Mouse (Mus musculus) brain, embryonic 14.5 days (tissue): ENCODE results near the gene Wdr53. TPM values are rescaled to one million over a fixed set of nuclear protein-coding genes. Genes with fewer than 3 reads are reported as not detected.
"Not testable (repeated sequence)": the region's sequence is repeated elsewhere in the genome, so short reads cannot be mapped to it uniquely, and the experiment has no call there.

ENCODE experiments used
- DNase-seq: peaks from one replicate; pipeline ENCODE4 v3.0.0-alpha.2; 2011; ENCODE audit warnings: low read depth
- CTCF ChIP-seq: fragments of 200-500 bp; IDR thresholded peaks from 2 replicates; pipeline ENCODE4 v1.5.1; 2012; ENCODE audit warnings: inconsistent platforms, mild to moderate bottlenecking, moderate library complexity, borderline replicate concordance; ENCODE audit not compliant: insufficient read depth, insufficient read length; ENCODE audit errors: extremely low read depth
- POLR2A ChIP-seq: fragments of 200-500 bp; IDR thresholded peaks from 2 replicates; pipeline ENCODE4 v1.6.1; 2012; ENCODE audit warnings: mild to moderate bottlenecking, inconsistent platforms, borderline replicate concordance; ENCODE audit not compliant: poor library complexity, insufficient read depth, insufficient read length, severe bottlenecking; ENCODE audit errors: extremely low read depth
- polyA plus RNA-seq: library from polyadenylated mRNA; depleted of rRNA; stranded (reverse); fragments of >200 nt; gene quantifications from 2 replicates; pipeline ENCODE4 v1.2.3, GENCODE M21; 2012; rRNA removed

The Wdr53 gene
- polyA plus RNA-seq, 1 experiment: 9.9 TPM

- TF ChIP-seq POLR2A (no peak), CTCF (no peak)
- DNase-seq: no peak
Measured at GRCm38 (mm10) chr16:32271291-32271690, 24.3 kb downstream of the Wdr53 start, which contains the start of gene Smco1. Gene Smco1, plus strand, starts transcription at chr16:32271468.

GRCm38 (mm10) chr16:32273338-32273737 is 26.3 kb downstream of the Wdr53 start:
- DNase-seq: no peak
- TF ChIP-seq CTCF (peak; percentile 53; the same call in 1 of the 2 replicates), POLR2A (no peak)

GRCm38 (mm10) chr16:32275041-32275440 is 28.0 kb downstream of the Wdr53 start:
- TF ChIP-seq CTCF (no peak), POLR2A (no peak)
- no peak for DNase-seq

DNA sequence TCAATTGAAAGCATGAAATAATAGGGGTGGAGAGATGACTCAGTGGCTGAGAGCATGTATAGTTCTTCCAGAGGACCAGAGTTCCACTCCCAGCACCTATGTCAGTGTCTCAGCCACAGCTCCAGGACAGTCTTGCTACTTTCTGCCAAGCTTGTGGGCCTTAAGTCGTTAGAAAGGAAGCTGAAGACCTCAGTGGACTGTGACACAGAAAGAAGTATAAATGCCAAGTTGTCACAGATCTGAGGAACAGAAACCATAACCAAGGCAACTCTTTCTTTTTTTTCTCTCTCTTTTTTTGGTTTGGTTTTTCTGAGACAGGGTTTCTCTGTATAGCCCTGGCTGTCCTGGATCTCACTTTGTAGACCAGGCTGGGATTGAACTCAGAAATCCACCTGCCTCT is 28.8 kb downstream of the Wdr53 start:
- DNase-seq: no peak
- TF ChIP-seq POLR2A (no peak), CTCF (no peak)

- TF ChIP-seq CTCF (no peak), POLR2A (0 out of 2 replicates have a peak, but pooled peaks have one; percentile 44)
- DNase-seq: peak; percentile 96
Measured at GRCm38 (mm10) chr16:32277308-32278256, 30.6 kb downstream of the Wdr53 start, which contains the start of gene Rnf168. Gene Rnf168, plus strand, starts transcription at chr16:32277459.

DNA sequence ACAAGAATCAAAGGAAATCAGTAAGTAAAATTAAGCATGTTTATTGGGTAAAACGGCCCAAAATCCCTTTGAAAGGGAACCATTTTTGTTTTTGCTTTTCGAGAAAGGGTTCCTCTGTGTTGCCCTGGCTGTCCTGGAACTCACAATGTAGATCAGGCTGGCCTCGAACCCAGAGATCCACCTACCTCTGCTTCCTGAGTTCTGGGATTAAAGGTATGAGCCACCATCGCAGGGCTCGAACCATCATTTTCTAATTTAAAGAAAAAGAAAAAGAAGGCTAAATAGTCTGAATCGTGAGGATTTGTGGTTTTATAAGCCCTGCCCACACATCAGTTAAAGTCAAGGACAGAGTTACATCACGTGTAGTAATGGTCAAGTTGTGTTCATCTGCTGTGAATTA is 31.4 kb downstream of the Wdr53 start:
- no peak for DNase-seq
- TF ChIP-seq POLR2A: no peak
- no peak for TF ChIP-seq CTCF

- TF ChIP-seq CTCF (no peak), POLR2A (no peak)
- no peak for DNase-seq
Measured at GRCm38 (mm10) chr16:32280211-32280610, 33.2 kb downstream of the Wdr53 start.

DNA sequence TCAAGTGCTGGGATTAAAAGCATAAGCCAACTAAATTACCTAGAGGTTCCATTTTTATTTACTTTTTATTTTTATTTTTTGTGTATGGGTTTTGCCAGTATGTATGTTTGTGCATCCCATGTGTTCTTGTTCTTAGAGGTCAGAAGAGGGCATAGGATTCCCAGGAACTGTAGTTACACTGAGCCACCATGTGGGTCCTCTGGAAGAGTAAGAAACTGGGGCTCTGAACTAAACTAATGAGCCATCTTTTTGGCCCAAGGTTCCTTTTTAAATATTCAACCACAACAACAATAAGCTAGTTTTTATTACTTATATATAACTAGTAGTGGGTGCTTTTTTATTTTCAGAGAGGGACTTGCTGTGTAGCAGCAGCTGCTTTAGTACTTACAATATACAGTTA is 35.6 kb downstream of the Wdr53 start:
- no peak for TF ChIP-seq CTCF
- no peak for TF ChIP-seq POLR2A

DNA sequence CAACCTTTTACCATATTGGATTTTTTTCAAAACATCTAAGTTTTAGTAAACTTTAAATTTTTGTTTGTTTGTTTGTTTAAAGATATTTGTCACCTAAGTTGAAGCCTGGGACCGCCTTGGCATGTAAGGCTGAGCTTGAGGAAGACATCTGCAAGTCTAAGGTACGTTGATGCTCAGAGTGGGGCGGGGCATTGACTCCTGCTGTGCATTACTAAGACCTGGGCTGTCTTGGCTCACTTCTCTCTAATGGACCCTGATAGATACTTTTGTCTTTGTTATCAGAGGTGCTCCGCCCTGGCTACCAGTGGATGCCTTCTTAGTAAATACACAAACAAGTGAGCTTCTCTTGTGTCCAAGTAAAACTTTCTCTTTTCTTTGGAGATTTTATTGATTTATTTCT is 44.8 kb downstream of the Wdr53 start:
- no peak for DNase-seq
- TF ChIP-seq POLR2A (no peak), CTCF (no peak)

More for the DNA sequence above, 35.6 kb downstream of the Wdr53 start:
- no peak for DNase-seq

- not testable (repeated sequence) for DNase-seq
Measured at GRCm38 (mm10) chr16:32299617-32300016, 52.6 kb downstream of the Wdr53 start.

DNA sequence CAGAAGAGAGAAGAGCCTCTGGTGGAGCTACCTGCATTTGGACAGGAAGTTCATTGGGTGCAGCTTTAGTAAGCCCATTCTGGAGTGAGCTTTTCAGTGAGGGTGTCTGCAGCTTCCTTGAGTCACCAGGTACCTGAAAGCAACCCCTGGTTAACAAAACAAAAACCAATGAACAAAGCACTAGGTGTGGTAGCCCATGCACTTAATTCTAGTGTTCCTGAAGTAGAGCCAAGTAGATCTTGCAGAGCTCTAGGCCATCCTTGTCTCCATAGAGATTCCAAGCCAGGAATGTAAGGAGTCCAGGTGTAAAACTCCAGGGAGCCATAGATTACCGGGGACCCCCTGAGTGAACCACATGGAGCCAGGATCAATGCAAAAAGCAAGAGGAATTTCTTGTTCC is 56.0 kb downstream of the Wdr53 start:
- no peak for TF ChIP-seq CTCF
- TF ChIP-seq POLR2A: no peak
- DNase-seq: no peak

DNA sequence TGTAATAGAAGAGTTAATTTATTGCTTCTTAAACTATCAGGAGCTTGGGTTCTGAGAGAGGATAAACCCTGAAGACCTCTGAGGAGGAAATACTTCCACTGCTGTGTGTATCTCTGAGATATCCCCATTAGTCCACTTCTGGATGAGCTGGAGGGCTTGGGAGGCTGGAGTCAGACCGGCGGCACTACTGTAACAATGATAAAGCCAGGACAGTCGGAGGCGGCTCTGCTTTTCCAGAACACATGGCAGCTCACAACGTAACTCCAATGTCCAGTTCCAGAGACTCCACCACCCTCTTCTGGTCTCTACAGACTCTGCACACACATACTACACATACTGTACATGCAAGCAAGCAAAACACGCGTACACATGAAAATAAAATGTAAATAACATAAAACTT is 56.9 kb downstream of the Wdr53 start:
- TF ChIP-seq POLR2A (no peak), CTCF (no peak)
- DNase-seq: no peak

Other genes with a start within 250 kb of the Wdr53 start
- gene Senp5, start 243.9 kb upstream of the Wdr53 start, polyA plus RNA-seq: 18.3 and 23.2 TPM in 2 replicates
- 30.7 and 39.0 TPM in 2 replicates for gene Pak2, start 167.9 kb upstream of the Wdr53 start, polyA plus RNA-seq
- gene Pigx, start 147.5 kb upstream of the Wdr53 start, polyA plus RNA-seq: 74.9 and 103 TPM in 2 replicates
- gene Cep19, start 147.4 kb upstream of the Wdr53 start, polyA plus RNA-seq: 24.3 and 26.3 TPM in 2 replicates
- gene Nrros, start 81.6 kb upstream of the Wdr53 start, polyA plus RNA-seq: 6.8 and 8.8 TPM in 2 replicates
- not detected in 2 replicates for gene Bex6, start 67.4 kb upstream of the Wdr53 start, polyA plus RNA-seq
- 22.1 and 27.0 TPM in 2 replicates for gene Fbxo45, start 69 bp upstream of the Wdr53 start, polyA plus RNA-seq
- gene Smco1, start 24.2 kb downstream of the Wdr53 start, polyA plus RNA-seq: 0.05 and 0.11 TPM in 2 replicates
- 14.5 and 16.0 TPM in 2 replicates for gene Rnf168, start 30.2 kb downstream of the Wdr53 start, polyA plus RNA-seq
- 29.4 and 40.0 TPM in 2 replicates for gene Ubxn7, start 85.0 kb downstream of the Wdr53 start, polyA plus RNA-seq
- 0.10 TPM in 1 of 2 replicates, not detected in the other for gene Tm4sf19, start 153.3 kb downstream of the Wdr53 start, polyA plus RNA-seq
- gene Tctex1d2, start 172.5 kb downstream of the Wdr53 start, polyA plus RNA-seq: 19.1 and 23.6 TPM in 2 replicates
- gene Pcyt1a, start 183.7 kb downstream of the Wdr53 start, polyA plus RNA-seq: 28.1 and 37.2 TPM in 2 replicates
- 0.04 and 0.06 TPM in 2 replicates for gene Slc51a, start 240.7 kb downstream of the Wdr53 start, polyA plus RNA-seq
- gene Zdhhc19, start 249.0 kb downstream of the Wdr53 start, polyA plus RNA-seq: 0.15 TPM in 1 of 2 replicates, not detected in the other